Mouse (Mus musculus) MEL (cell line): ENCODE measurements around the gene Slc25a29.

Source experiments
- CHD2 ChIP-seq: IDR thresholded peaks from 2 replicates; pipeline ENCODE4 v1.6.1; 2011; ENCODE audit warnings: low read length, improper control_type of control experiment
- CTCF ChIP-seq, 3 experiments: IDR thresholded peaks in 2 of 3; conservative IDR thresholded peaks in 1 of 3; 2 replicates each; pipeline ENCODE4 v1.5.1; 2011 to 2012; ENCODE audit warnings: low read length in 3 of 3, low read depth in 2 of 3, mild to moderate bottlenecking in 2 of 3, improper control_type of control experiment in 1 of 3, inconsistent platforms in 1 of 3, mixed read lengths in 1 of 3, moderate library complexity in 1 of 3; ENCODE audit not compliant: control insufficient read depth in 1 of 3, insufficient read depth in 1 of 3, poor library complexity in 1 of 3, severe bottlenecking in 1 of 3
- E2F4 ChIP-seq: IDR thresholded peaks from 2 replicates; pipeline ENCODE4 v1.6.1; 2011; ENCODE audit warnings: low read depth, low read length, improper control_type of control experiment, borderline replicate concordance
- EP300 ChIP-seq, 2 experiments: IDR thresholded peaks; 2 replicates each; pipeline ENCODE4 v1.6.1; 2011; ENCODE audit warnings: improper control_type of control experiment in 2 of 2, low read length in 2 of 2, low read depth in 1 of 2, mild to moderate bottlenecking in 1 of 2
- GATA1 ChIP-seq: IDR thresholded peaks from 2 replicates; pipeline ENCODE4 v1.6.1; 2011; ENCODE audit warnings: low read depth, low read length, improper control_type of control experiment
- MEF2A ChIP-seq: IDR thresholded peaks from 2 replicates; pipeline ENCODE4 v1.6.1; 2014; ENCODE audit warnings: low read depth, mild to moderate bottlenecking, inconsistent platforms, low read length, improper control_type of control experiment; ENCODE audit not compliant: poor library complexity, insufficient replicate concordance, severe bottlenecking; ENCODE audit errors: extremely low read depth
- POLR2A ChIP-seq, 2 experiments: IDR thresholded peaks; 2 replicates each; pipeline ENCODE4 v1.6.1; 2011 to 2012; ENCODE audit warnings: low read length in 2 of 2, mild to moderate bottlenecking in 2 of 2, control low read depth in 1 of 2, improper control_type of control experiment in 1 of 2, low read depth in 1 of 2, moderate library complexity in 1 of 2; ENCODE audit not compliant: control insufficient read depth in 1 of 2, insufficient read depth in 1 of 2, poor library complexity in 1 of 2
- POLR2AphosphoS5 ChIP-seq: IDR thresholded peaks from 2 replicates; pipeline ENCODE4 v1.6.1; 2012; ENCODE audit warnings: low read depth, borderline replicate concordance, mild to moderate bottlenecking, inconsistent platforms, low read length, moderate library complexity, mixed read lengths
- SIN3A ChIP-seq: IDR thresholded peaks from 2 replicates; pipeline ENCODE4 v1.6.1; 2012; ENCODE audit warnings: low read length, improper control_type of control experiment, inconsistent platforms
- TCF12 ChIP-seq: IDR thresholded peaks from 2 replicates; pipeline ENCODE4 v1.6.1; 2014; ENCODE audit warnings: low read depth, mild to moderate bottlenecking, inconsistent platforms, low read length, improper control_type of control experiment, moderate library complexity
- USF1 ChIP-seq: IDR thresholded peaks from 2 replicates; pipeline ENCODE4 v1.6.1; 2014; ENCODE audit warnings: low read depth, mild to moderate bottlenecking, inconsistent platforms, low read length, improper control_type of control experiment, moderate library complexity

GRCm38 (mm10) chr12:108865007-108865494, 29.4 kb upstream of the Slc25a29 start:
- TF ChIP-seq TCF12: no peak
- TF ChIP-seq CTCF (IDR thresholded peaks at IDR 0.05 in 2 of 3, conservative IDR thresholded peaks at IDR 0.05 in 1 of 3; ENCODE audit: control insufficient read depth in 1 of 3, insufficient read depth in 1 of 3, low read depth in 2 of 3, low read length in 3 of 3, poor library complexity in 1 of 3, severe bottlenecking in 1 of 3): no peak
- TF ChIP-seq USF1: no peak
- TF ChIP-seq SIN3A: no peak
- no peak for TF ChIP-seq E2F4
- TF ChIP-seq EP300 (IDR thresholded peaks at IDR 0.05; ENCODE audit: low read depth in 1 of 2, low read length in 2 of 2): no peak
- TF ChIP-seq POLR2AphosphoS5: no peak
- TF ChIP-seq MEF2A: no peak
- TF ChIP-seq POLR2A (IDR thresholded peaks at IDR 0.05; ENCODE audit: control insufficient read depth in 1 of 2, insufficient read depth in 1 of 2, low read depth in 1 of 2, low read length in 2 of 2, poor library complexity in 1 of 2): no peak
- TF ChIP-seq GATA1: no peak
- TF ChIP-seq CHD2: no peak
